Mouse (Mus musculus) layer of hippocampus, adult 18-20 months (tissue): ENCODE data around the gene Vmn2r22. TPM values are rescaled to one million over a fixed set of nuclear protein-coding genes. Genes with fewer than 3 reads are reported as not detected.
"Not testable (repeated sequence)": the region's sequence is repeated elsewhere in the genome, so short reads cannot be mapped to it uniquely, and the experiment has no call there.

Source experiments
- DNase-seq, 2 experiments: peaks; one replicate each; pipeline ENCODE4 v3.0.0; 2022; ENCODE audit warnings: low spot score in 2 of 2
- long read RNA-seq: library from polyadenylated mRNA; stranded (forward); transcript quantifications from one replicate; pipeline ENCODE4 v2.0.0, GENCODE M21; 2021
- total RNA-seq, 2 experiments: library from RNA; stranded (reverse); gene quantifications; 2 replicates each; pipeline ENCODE4 v1.2.3; 2021

Gene Vmn2r22
- total RNA-seq: not detected
- long read RNA-seq: 0 reads

GRCm38 (mm10) chr6:123650625-123651024, at the start of gene Vmn2r22:
Vmn2r22 (minus strand) TSS chr6:123650725.
- not testable (repeated sequence) for DNase-seq

GRCm38 (mm10) chr6:123697213-123697612, 46.7 kb upstream of the Vmn2r22 start:
- no peak for DNase-seq

- not testable (repeated sequence) for DNase-seq
These were observed 46.1 kb upstream of the Vmn2r22 start for GRCm38 (mm10) chr6:123696639-123697038.

GRCm38 (mm10) chr6:123657040-123657439, 6.5 kb upstream of the Vmn2r22 start:
- DNase-seq: peak; percentile 9 to 58

GRCm38 (mm10) chr6:123639394-123639793, 11.1 kb downstream of the Vmn2r22 start:
- not testable (repeated sequence) for DNase-seq

- not testable (repeated sequence) for DNase-seq
These were observed 26.7 kb downstream of the Vmn2r22 start for GRCm38 (mm10) chr6:123623784-123624183.

- not testable (repeated sequence) for DNase-seq
These were observed 62.2 kb downstream of the Vmn2r22 start for GRCm38 (mm10) chr6:123588368-123588767.

GRCm38 (mm10) chr6:123587796-123588328, 62.7 kb downstream of the Vmn2r22 start:
- not testable (repeated sequence) for DNase-seq

GRCm38 (mm10) chr6:123583988-123584387, 66.5 kb downstream of the Vmn2r22 start:
- DNase-seq: not testable (repeated sequence)

GRCm38 (mm10) chr6:123574698-123575097, 75.8 kb downstream of the Vmn2r22 start:
- DNase-seq: not testable (repeated sequence)

Other genes with a start within 250 kb of the Vmn2r22 start
- not detected for gene Vmn2r20, start 232.6 kb downstream of the Vmn2r22 start, total RNA-seq
- not detected for gene Vmn2r21, start 117.3 kb downstream of the Vmn2r22 start, total RNA-seq
- gene Vmn2r23, start 51.9 kb upstream of the Vmn2r22 start, total RNA-seq: not detected
- gene Vmn2r24, start 128.2 kb upstream of the Vmn2r22 start, total RNA-seq: not detected
- not detected for gene Vmn2r25, start 202.7 kb upstream of the Vmn2r22 start, total RNA-seq